Mouse (Mus musculus) hindbrain, embryonic 14.5 days (tissue): Measurements from ENCODE around the gene Wwc1. TPM values are rescaled to one million over a fixed set of nuclear protein-coding genes. Genes with fewer than 3 reads are reported as not detected.

Source experiments
- ATAC-seq: fragments of 200-750 bp; cut with Nextera tagmentation; 2 replicates; pipeline ENCODE4 v1.8.0; 2017; ENCODE audit warnings: moderate number of reproducible peaks, mild to moderate bottlenecking, moderate TSS enrichment, moderate library complexity; ENCODE audit not compliant: low FRiP score
- DNase-seq: peaks from one replicate; pipeline ENCODE4 v3.0.0-alpha.2; 2015; ENCODE audit warnings: low spot score
- H3K27ac ChIP-seq: fragments of 300-500 bp; sonication (generic); 2 replicates; pipeline ENCODE4 v1.5.1; 2014; ENCODE audit warnings: mild to moderate bottlenecking, moderate library complexity
- H3K27me3 ChIP-seq: fragments of 300-500 bp; sonication (generic); 2 replicates; pipeline ENCODE4 v1.6.1; 2014; ENCODE audit warnings: mild to moderate bottlenecking, low read length, mixed read lengths; ENCODE audit not compliant: control insufficient read depth, insufficient read depth
- H3K36me3 ChIP-seq: fragments of 300-500 bp; sonication (generic); replicated peaks from 2 replicates; pipeline ENCODE4 v1.6.1; 2014; ENCODE audit not compliant: control insufficient read depth, insufficient read depth
- H3K4me1 ChIP-seq: fragments of 300-500 bp; sonication (generic); replicated peaks from 2 replicates; pipeline ENCODE4 v1.6.1; 2014; ENCODE audit warnings: antibody characterized with exemption, low read length, mixed read lengths; ENCODE audit not compliant: control insufficient read depth, insufficient read depth
- H3K4me2 ChIP-seq: fragments of 300-500 bp; sonication (generic); replicated peaks from 2 replicates; pipeline ENCODE4 v1.6.1; 2014; ENCODE audit warnings: mild to moderate bottlenecking, moderate library complexity
- H3K4me3 ChIP-seq: fragments of 300-500 bp; sonication (generic); replicated peaks from 2 replicates; pipeline ENCODE4 v1.5.1; 2014; ENCODE audit warnings: mild to moderate bottlenecking, low read length
- H3K9ac ChIP-seq: fragments of 300-500 bp; sonication (generic); 2 replicates; pipeline ENCODE4 v1.6.1; 2014
- H3K9me3 ChIP-seq: fragments of 300-500 bp; sonication (generic); 2 replicates; pipeline ENCODE4 v1.6.1; 2016; ENCODE audit warnings: low read length; ENCODE audit not compliant: control insufficient read depth
- WGBS: fragments of 180-500 bp; shearing (Covaris S2); extraction: QIAGEN DNeasy Blood & Tissue Kit; methylation state at CpG from one replicate; pipeline ENCODE4 v1.1.7; 2014; 5-methylcytosine and 5-hydroxymethylcytosine counted together
- polyA plus RNA-seq: library from polyadenylated mRNA; unstranded; fragments of >200 nt; fragmentation: Nextera tagmentation; extraction: Ambion mirVana; gene quantifications from 2 replicates; pipeline ENCODE4 v1.2.1, GENCODE M21; 2014

Wwc1 gene
- polyA plus RNA-seq, 1 experiment from 2014 or later = 9.3 TPM

DNA sequence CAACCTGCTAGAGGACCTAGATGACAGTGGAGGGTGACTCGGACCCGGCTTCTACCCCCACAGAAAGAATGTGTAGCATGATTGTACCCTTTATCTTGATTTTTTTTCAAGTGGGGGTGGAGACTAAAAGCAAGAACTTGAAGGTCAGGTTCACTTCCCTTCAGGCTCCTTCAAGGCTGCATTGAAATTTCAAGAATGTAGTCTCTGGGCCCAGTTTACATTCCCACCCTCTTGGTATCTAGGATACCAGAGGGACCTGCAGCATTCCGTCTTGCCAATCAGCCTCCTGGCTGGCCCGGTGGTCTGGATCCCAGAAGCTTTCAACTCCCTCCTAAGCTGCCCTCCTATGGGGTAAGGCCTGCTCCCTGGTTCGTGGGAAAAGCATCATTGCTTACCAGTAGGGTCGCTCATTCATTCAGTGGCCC, 31.9 kb downstream of the Wwc1 start:
- peak; percentile 53; the same call in 1 of the 2 replicates for ATAC-seq
- no peak for DNase-seq
- H3K4me2 ChIP-seq = no peak overlapping the region

DNA sequence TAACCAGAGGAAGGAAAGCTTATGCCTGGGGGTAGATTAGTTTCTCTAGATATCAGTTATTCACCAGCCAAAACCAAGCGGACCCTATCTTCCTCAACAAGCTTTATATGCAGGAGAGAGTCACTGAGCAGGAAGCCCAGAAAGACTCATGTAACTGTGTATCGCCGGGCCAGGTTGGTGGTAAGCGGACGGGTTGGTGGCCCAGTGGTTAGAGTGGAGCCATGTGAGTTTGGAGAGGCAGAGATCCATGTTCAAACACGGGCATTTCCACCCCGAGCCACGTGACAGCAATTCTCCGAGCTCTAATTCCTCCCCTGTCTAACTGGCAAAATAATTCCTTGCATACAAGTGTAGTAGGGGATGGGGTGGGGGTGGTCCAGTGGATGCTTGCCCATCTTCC, 32.4 kb downstream of the Wwc1 start:
- no peak for DNase-seq
- no peak overlapping the region for H3K4me3 ChIP-seq
- 0 out of 2 replicates have a peak overlapping the region, but pooled peaks have one; percentile 26 for H3K27ac ChIP-seq

More for the DNA sequence above, 31.9 kb downstream of the Wwc1 start:
- H3K9ac ChIP-seq = no peak overlapping the region
- H3K9me3 ChIP-seq = no peaks in the 10 kb centered on the region
- no peaks in the 10 kb centered on the region for H3K36me3 ChIP-seq
- H3K4me1 ChIP-seq = 0 out of 2 replicates have a peak, but pooled peaks cover 4% of the 10 kb centered on the region
- WGBS = 33% methylated on average over 6 of the region's 6 CpGs
- H3K27ac ChIP-seq = no peak overlapping the region
- no peaks in the 10 kb centered on the region for H3K27me3 ChIP-seq
- no peak overlapping the region for H3K4me3 ChIP-seq

DNA sequence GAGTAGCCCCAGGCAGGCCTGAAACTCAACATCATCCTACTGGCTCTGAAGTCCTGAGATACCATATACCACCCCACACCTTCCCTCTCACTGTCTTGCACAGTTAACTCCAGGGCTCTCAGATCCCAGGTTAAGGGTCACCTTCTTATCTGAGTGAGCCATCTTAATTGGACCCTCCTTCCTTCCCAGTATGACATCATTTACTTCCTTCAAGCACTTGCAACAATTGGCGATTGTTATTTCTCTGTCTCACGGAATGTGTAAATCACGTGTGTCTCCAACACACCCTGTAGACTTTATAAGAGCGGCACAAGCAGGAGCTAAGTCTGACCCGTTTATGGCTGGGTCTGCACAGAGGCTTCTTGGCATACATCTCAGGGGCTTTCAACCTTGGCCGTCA, 35.1 kb downstream of the Wwc1 start:
- no peak for ATAC-seq
- Histone ChIP-seq H3K27me3 (no peaks in the 10 kb centered on the region), H3K9ac (no peak overlapping the region), H3K27ac (no peak overlapping the region), H3K4me3 (no peak overlapping the region), H3K4me2 (no peak overlapping the region), H3K9me3 (no peaks in the 10 kb centered on the region), H3K36me3 (no peaks in the 10 kb centered on the region), H3K4me1 (0 out of 2 replicates have a peak, but pooled peaks cover 4% of the 10 kb centered on the region)
- no peak for DNase-seq
- WGBS = 82% methylated on average over 6 of the region's 6 CpGs

More for the DNA sequence above, 32.4 kb downstream of the Wwc1 start:
- no peaks in the 10 kb centered on the region for H3K36me3 ChIP-seq
- 86% methylated on average over 9 of the region's 9 CpGs for WGBS
- H3K4me1 ChIP-seq = 0 out of 2 replicates have a peak, but pooled peaks cover 4% of the 10 kb centered on the region
- no peak overlapping the region for H3K4me2 ChIP-seq
- H3K9ac ChIP-seq = no peak overlapping the region
- no peak for ATAC-seq
- no peaks in the 10 kb centered on the region for H3K9me3 ChIP-seq
- no peaks in the 10 kb centered on the region for H3K27me3 ChIP-seq

GRCm38 (mm10) chr11:35941641-35942040, 38.7 kb downstream of the Wwc1 start:
- Histone ChIP-seq H3K4me2 (no peak overlapping the region), H3K36me3 (no peaks in the 10 kb centered on the region), H3K9ac (no peak overlapping the region), H3K4me1 (no peaks in the 10 kb centered on the region), H3K9me3 (no peaks in the 10 kb centered on the region), H3K4me3 (no peak overlapping the region), H3K27me3 (no peaks in the 10 kb centered on the region), H3K27ac (no peak overlapping the region)
- DNase-seq (no peak), ATAC-seq (no peak)
- WGBS = 84% methylated on average over 3 of the region's 3 CpGs

DNA sequence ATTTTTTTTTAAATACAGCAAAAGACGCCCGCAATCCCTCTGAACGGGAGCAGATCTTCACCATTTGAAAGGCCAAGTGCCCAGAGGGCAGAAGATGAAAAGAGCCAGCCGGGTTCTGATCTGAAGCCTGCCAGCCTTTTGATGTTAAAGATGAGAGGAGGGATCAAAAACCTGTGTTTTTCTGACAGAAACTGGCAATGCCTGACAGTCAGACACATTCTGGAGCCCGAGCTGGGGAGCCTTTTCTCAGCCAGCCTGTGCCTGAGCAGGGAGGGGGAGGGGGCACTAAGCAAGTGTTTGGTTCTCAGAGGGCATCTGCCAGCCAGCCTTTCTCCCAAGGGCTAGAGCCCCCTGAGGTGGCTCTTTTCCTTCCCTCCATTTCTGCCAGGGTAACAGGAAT, 39.3 kb downstream of the Wwc1 start:
- Histone ChIP-seq H3K4me1 (no peaks in the 10 kb centered on the region), H3K9ac (no peak overlapping the region), H3K4me2 (no peak overlapping the region), H3K27ac (no peak overlapping the region), H3K36me3 (no peaks in the 10 kb centered on the region), H3K4me3 (no peak overlapping the region), H3K27me3 (no peaks in the 10 kb centered on the region), H3K9me3 (no peaks in the 10 kb centered on the region)
- WGBS = 47% methylated on average over 5 of the region's 5 CpGs
- DNase-seq (no peak), ATAC-seq (no peak)

DNA sequence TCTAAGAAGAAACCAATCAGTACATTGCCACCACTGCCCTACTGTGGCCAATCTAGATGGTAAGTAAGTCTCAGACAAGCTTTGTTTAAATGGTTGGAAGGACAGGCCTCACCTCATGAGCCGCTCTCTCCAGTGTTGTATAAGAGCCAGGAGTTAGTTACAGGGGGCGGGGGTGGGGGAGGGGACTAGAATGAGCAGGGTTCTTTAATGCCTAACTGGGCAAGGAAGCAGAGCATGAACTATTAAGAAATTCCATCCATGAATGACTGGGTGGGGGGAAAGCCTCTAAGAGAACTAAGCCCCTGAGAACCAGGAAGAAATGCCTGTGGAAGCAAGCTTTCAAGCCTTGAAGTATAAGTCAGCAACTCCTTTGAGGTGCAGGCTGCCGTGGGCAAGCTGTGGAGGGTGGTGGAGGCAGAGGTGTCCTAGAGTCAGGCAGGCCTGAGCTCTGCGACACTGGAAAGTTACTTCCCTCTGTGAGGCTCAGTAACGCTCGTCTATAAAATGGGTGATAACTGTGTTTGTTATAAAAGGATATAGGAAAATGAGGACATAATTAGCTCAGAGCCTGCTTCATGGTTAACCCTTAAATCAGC, 41.4 kb downstream of the Wwc1 start:
- Histone ChIP-seq H3K36me3 (no peaks in the 10 kb centered on the region), H3K27me3 (no peaks in the 10 kb centered on the region), H3K4me2 (no peak overlapping the region), H3K9ac (no peak overlapping the region), H3K4me1 (0 out of 2 replicates have a peak, but pooled peaks cover 6% of the 10 kb centered on the region), H3K4me3 (no peak overlapping the region), H3K9me3 (no peaks in the 10 kb centered on the region), H3K27ac (no peak overlapping the region)
- DNase-seq = no peak
- 49% methylated on average over 6 of the region's 6 CpGs for WGBS
- no peak for ATAC-seq

DNA sequence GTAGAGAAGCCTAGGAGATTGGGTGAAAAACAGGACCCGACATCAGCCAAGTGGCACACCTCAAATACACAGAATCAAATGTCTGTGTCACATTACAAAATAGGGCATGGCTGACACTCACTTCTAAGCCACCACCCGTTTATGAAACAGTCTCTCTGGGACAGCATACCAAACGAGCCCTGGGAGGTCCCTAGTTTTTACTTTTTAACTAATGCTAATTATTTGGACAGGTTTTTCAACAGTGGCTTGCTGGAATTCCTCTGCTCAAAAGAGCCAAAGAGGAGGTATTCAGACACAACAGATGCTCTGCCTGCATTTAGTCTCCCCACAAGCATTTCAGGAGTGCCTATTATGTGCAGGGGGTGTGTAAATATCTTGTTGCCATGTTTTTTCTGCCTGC, 44.7 kb downstream of the Wwc1 start:
- Histone ChIP-seq H3K4me3 (no peak overlapping the region), H3K27ac (no peak overlapping the region), H3K36me3 (no peaks in the 10 kb centered on the region), H3K9ac (no peak overlapping the region), H3K27me3 (no peaks in the 10 kb centered on the region), H3K4me1 (peaks cover 22% of the 10 kb centered on the region; the same call in 1 of the 2 replicates), H3K9me3 (no peaks in the 10 kb centered on the region), H3K4me2 (no peak overlapping the region)
- ATAC-seq (no peak), DNase-seq (no peak)
- WGBS = 36% methylated on average over 3 of the region's 3 CpGs

DNA sequence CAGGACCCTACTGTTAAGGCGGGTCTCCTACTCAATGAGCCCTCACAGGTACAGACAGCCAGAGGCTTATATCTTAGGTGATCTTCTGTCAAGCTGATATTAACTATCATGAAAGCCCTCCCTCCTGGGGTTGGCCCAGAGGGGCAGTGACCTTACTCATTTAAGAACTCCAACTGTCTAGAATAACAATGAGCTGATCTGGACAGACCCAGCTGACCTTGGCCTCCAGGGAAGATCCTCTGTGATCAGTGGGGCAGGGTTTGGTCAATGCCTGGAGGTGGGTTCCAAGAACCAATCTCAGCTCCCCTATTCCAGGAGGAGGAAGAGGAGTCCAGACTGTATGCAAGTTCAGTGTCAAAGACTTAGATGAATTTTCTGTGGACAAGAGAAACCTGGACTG, 45.2 kb downstream of the Wwc1 start:
- Histone ChIP-seq H3K9me3 (no peaks in the 10 kb centered on the region), H3K27ac (no peak overlapping the region), H3K4me3 (no peak overlapping the region), H3K27me3 (no peaks in the 10 kb centered on the region), H3K36me3 (no peaks in the 10 kb centered on the region), H3K4me2 (no peak overlapping the region), H3K9ac (no peak overlapping the region), H3K4me1 (peaks cover 24% of the 10 kb centered on the region; the same call in 1 of the 2 replicates)
- whole genome bisulfite sequencing = 96% methylated on average over 1 of the region's 1 CpGs
- ATAC-seq = no peak
- no peak for DNase-seq

GRCm38 (mm10) chr11:35933402-35934085, 46.8 kb downstream of the Wwc1 start:
- Histone ChIP-seq H3K4me3 (no peak overlapping the region), H3K4me2 (no peak overlapping the region), H3K9me3 (no peaks in the 10 kb centered on the region), H3K27ac (peak overlapping the region; percentile 27), H3K9ac (no peak overlapping the region), H3K27me3 (no peaks in the 10 kb centered on the region), H3K36me3 (no peaks in the 10 kb centered on the region), H3K4me1 (peaks cover 24% of the 10 kb centered on the region; the same call in 1 of the 2 replicates)
- DNase-seq = no peak
- WGBS = 6% methylated on average over 14 of the region's 14 CpGs
- ATAC-seq = peak; percentile 74; the same call in 1 of the 2 replicates
